Mouse (Mus musculus) ovary, postnatal 14 days (tissue): ENCODE results near the gene Lcn2.

Experiments used
- DNase-seq: peaks from one replicate; pipeline ENCODE4 v3.0.0; 2022; ENCODE audit warnings: low spot score

Lcn2 gene

GRCm38 (mm10) chr2:32343351-32343671, 44.7 kb downstream of the Lcn2 start:
- no peak for DNase-seq

- no peak for DNase-seq
These were observed 45.3 kb downstream of the Lcn2 start for GRCm38 (mm10) chr2:32342539-32343350.

- no peak for DNase-seq
These were observed 46.0 kb downstream of the Lcn2 start for GRCm38 (mm10) chr2:32342039-32342438.

GRCm38 (mm10) chr2:32341634-32341939, 46.5 kb downstream of the Lcn2 start:
- no peak for DNase-seq

DNA sequence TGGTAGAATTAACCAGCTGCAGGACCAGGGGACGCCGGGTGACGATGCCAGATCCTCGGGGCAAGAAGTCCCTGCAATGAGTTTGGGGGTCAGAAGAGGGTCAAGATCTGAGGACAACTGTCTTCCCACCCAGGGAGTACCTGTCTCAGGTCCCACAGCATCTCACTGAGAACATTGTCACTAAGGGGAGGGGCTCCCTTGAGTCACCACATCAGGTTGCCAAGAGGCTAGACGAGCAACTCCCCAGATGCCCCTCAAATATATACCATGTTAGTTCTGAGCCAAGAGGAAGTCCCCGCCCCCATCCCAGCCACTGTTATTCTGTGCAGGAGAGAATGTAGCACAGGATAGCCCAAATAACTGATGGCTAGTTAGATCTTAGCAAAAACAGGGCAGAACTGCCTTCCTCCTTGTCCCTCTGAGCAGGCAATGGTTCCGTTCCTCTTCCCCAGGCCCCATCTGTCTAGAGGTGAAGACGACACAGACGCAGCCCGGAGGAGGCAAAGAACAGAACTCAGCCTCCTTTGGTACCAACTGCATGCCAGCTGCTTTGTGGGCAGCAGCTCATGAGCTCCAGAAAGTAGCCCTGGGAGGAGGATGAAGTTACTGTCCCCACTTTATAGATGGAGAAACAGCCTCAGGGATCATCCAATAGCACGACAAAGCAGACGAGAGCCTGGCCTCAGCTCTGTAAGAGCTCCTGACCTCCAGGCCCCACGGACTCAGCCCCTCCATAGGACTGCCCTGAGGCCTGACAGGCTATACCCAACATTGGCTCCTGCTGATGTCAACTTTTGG, 47.0 kb downstream of the Lcn2 start:
- no peak for DNase-seq

- no peak for DNase-seq
These were observed 48.0 kb downstream of the Lcn2 start for GRCm38 (mm10) chr2:32339912-32340642.

DNA sequence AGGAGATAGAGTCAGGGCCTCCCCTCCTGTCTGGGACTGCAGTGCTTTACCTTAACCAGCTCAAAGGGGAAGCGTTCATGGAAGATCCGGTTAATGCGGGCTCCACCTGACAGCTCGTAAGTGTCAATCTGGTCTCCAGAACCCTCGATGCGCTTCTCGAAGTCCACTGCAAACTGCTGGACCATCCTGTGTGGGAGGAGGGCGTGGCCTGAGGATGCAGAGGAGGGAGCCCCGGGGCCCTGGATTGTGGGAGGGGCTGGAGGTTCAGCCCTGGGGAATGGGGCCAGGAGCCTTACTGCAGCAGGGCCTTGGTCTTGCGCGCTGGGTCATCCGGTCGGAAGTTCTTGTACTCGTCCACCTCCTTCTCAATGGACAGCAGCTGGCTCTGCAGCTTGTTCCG, 52.2 kb downstream of the Lcn2 start:
- DNase-seq, result no peak
